12 mouse cellular contexts compared by ENCODE assay signal in genomic region chr2:34971080-34971888, GRCm38 (mm10). TPM values are rescaled to one million over a fixed set of nuclear protein-coding genes. Genes with fewer than 3 reads are reported as not detected.
DNase-seq lines count a peak whose midpoint lies in the region; ATAC-seq and TF ChIP-seq lines count a peak whose summit lies in the region.
"Had no signal": no experiment of that assay in that cellular context is flagged by ENCODE, and none has a peak within 500 bp of the region (broad histone marks: within the 10 kb centered on the region; RNA-seq: fewer than 3 reads in every experiment).

No protein-coding gene starts in this region.

- no peaks in the 10 kb centered on the region for H3K9me3 ChIP-seq in kidney, embryonic 15.5 days (replicated peaks)
- H3K9me3 ChIP-seq in kidney, postnatal 0 days (replicated peaks; ENCODE audit: low read length), result no peaks in the 10 kb centered on the region
- H3K9me3 ChIP-seq: embryonic facial prominence, embryonic 13.5 days; embryonic facial prominence, embryonic 15.5 days; forebrain, embryonic 13.5 days; forebrain, embryonic 15.5 days had no signal

- no peaks in the 10 kb centered on the region for H3K27me3 ChIP-seq in kidney, embryonic 15.5 days
- no peaks in the 10 kb centered on the region for H3K27me3 ChIP-seq in kidney, adult 2 months (replicated peaks; ENCODE audit: control insufficient read depth, insufficient read depth, low read length)
- H3K27me3 ChIP-seq in kidney, postnatal 0 days (ENCODE audit: insufficient read depth, low read length), result no peaks in the 10 kb centered on the region
- H3K27me3 ChIP-seq: embryonic facial prominence, embryonic 13.5 days; embryonic facial prominence, embryonic 15.5 days; forebrain, embryonic 13.5 days; forebrain, embryonic 15.5 days had no signal

- no peak for DNase-seq in kidney, adult 2 months
- peak; percentile 70 for DNase-seq in kidney, postnatal 0 days (ENCODE audit: low spot score)
- no peak for DNase-seq in kidney, adult 9 months
- DNase-seq in fat pad, adult 2 months (ENCODE audit: extremely low read depth, low read depth, low spot score), result peak; percentile 34
- peak; percentile 4 for DNase-seq in induced T-regulatory cell, adult 2 months (ENCODE audit: low read depth)
- no peak for DNase-seq in gastrocnemius, adult 8-10 months (ENCODE audit: low spot score in 2 of 2)

- peaks cover 7% of the 10 kb centered on the region; the same call in 1 of the 2 replicates for H3K4me1 ChIP-seq in kidney, embryonic 15.5 days
- no peaks in the 10 kb centered on the region; the same call in 1 of the 2 replicates for H3K4me1 ChIP-seq in kidney, adult 2 months (ENCODE audit: control insufficient read depth, insufficient read depth, low read length)
- no peaks in the 10 kb centered on the region for H3K4me1 ChIP-seq in kidney, postnatal 0 days (replicated peaks; ENCODE audit: insufficient read depth, low read length)

- H3K9ac ChIP-seq in kidney, embryonic 15.5 days, result no peak overlapping the region
- H3K9ac ChIP-seq in kidney, postnatal 0 days (ENCODE audit: low read depth, low read length), result no peak overlapping the region
- H3K9ac ChIP-seq: embryonic facial prominence, embryonic 13.5 days; embryonic facial prominence, embryonic 15.5 days; forebrain, embryonic 13.5 days; forebrain, embryonic 15.5 days had no signal

- TF ChIP-seq POLR2A in kidney, adult 2 months (IDR thresholded peaks at IDR 0.05; ENCODE audit: low read depth, low read length), result no peak

- no peak for TF ChIP-seq CTCF in kidney, adult 2 months (conservative IDR thresholded peaks at IDR 0.05; ENCODE audit: insufficient read depth, insufficient read length, low read depth, low read length)
- no peak for TF ChIP-seq CTCF in kidney, postnatal 0 days (IDR thresholded peaks at IDR 0.05; ENCODE audit: low read depth)

- WGBS in kidney, embryonic 15.5 days, result 38% methylated on average over 11 of the region's 11 CpGs
- WGBS in kidney, adult 2 months, result 58% methylated on average over 11 of the region's 11 CpGs
- WGBS in kidney, postnatal 0 days, result 34% methylated on average over 11 of the region's 11 CpGs

- no peak overlapping the region for H3K4me3 ChIP-seq in kidney, embryonic 15.5 days (replicated peaks)
- no peak overlapping the region for H3K4me3 ChIP-seq in kidney, adult 2 months (ENCODE audit: insufficient read depth, low read depth, low read length)
- no peak overlapping the region for H3K4me3 ChIP-seq in kidney, postnatal 0 days (replicated peaks; ENCODE audit: low read depth, low read length)
- H3K4me3 ChIP-seq: embryonic facial prominence, embryonic 13.5 days; embryonic facial prominence, embryonic 15.5 days; erythroblast, embryonic 14.5 days; forebrain, embryonic 13.5 days; forebrain, embryonic 15.5 days had no signal

- ATAC-seq in kidney, embryonic 15.5 days (replicated peaks; ENCODE audit: low FRiP score), result peak; percentile 63
- ATAC-seq in kidney, postnatal 0 days (replicated peaks; ENCODE audit: low FRiP score, low read depth), result no peak; the same call in 1 of the 2 replicates
- ATAC-seq: forebrain, embryonic 13.5 days; forebrain, embryonic 15.5 days had no signal

- no peaks in the 10 kb centered on the region for H3K36me3 ChIP-seq in kidney, embryonic 15.5 days
- no peaks in the 10 kb centered on the region for H3K36me3 ChIP-seq in kidney, adult 2 months (ENCODE audit: control insufficient read depth, insufficient read depth, low read length)
- H3K36me3 ChIP-seq in kidney, postnatal 0 days (ENCODE audit: insufficient read depth, low read length), result no peaks in the 10 kb centered on the region
- H3K36me3 ChIP-seq: embryonic facial prominence, embryonic 13.5 days; embryonic facial prominence, embryonic 15.5 days; forebrain, embryonic 15.5 days had no signal

- peak overlapping the region; percentile 75 for H3K27ac ChIP-seq in kidney, embryonic 15.5 days
- H3K27ac ChIP-seq in kidney, adult 2 months (ENCODE audit: insufficient read depth, low read depth, low read length), result no peak overlapping the region
- 0 out of 2 replicates have a peak overlapping the region, but pooled peaks have one; percentile 13 for H3K27ac ChIP-seq in kidney, postnatal 0 days
- H3K27ac ChIP-seq: embryonic facial prominence, embryonic 13.5 days; embryonic facial prominence, embryonic 15.5 days; forebrain, embryonic 13.5 days; forebrain, embryonic 15.5 days had no signal

- H3K4me2 ChIP-seq in kidney, embryonic 15.5 days, result no peak overlapping the region
- no peak overlapping the region for H3K4me2 ChIP-seq in kidney, postnatal 0 days (ENCODE audit: low read length)
- H3K4me2 ChIP-seq: embryonic facial prominence, embryonic 13.5 days; embryonic facial prominence, embryonic 15.5 days; forebrain, embryonic 13.5 days; forebrain, embryonic 15.5 days had no signal

RNA-seq across cellular contexts. Expression of gene Traf1, which starts 9.7 kb away (rescaled TPM):
- polyA plus RNA-seq in kidney, embryonic 15.5 days (2015; fragmentation: Nextera tagmentation; extraction: Ambion mirVana), result 23.2 and 25.4 TPM in 2 replicates
- polyA plus RNA-seq in kidney, adult 2 months (2012; rRNA removed), result 4.3 and 9.3 TPM in 2 replicates
- 18.6 and 20.6 TPM in 2 replicates for polyA plus RNA-seq in kidney, postnatal 0 days (2015; fragmentation: Nextera tagmentation; extraction: Ambion mirVana)
- total RNA-seq in gastrocnemius, adult 8-10 months (2022), result 1 to 10 TPM in 1 of 4 experiments, under 1 TPM in 2, not detected in 1; 0.27 to 1.4 (median 0.58) TPM
- polyA plus RNA-seq: erythroblast, embryonic 14.5 days had no signal

RNA-seq across cellular contexts. Expression of gene Phf19, which starts 57.5 kb away (rescaled TPM):
- 24.6 and 26.3 TPM in 2 replicates for polyA plus RNA-seq in kidney, embryonic 15.5 days (2015; fragmentation: Nextera tagmentation; extraction: Ambion mirVana)
- polyA plus RNA-seq in kidney, adult 2 months (2012; rRNA removed), result 0.60 and 0.66 TPM in 2 replicates
- 6.8 and 8.7 TPM in 2 replicates for polyA plus RNA-seq in kidney, postnatal 0 days (2015; fragmentation: Nextera tagmentation; extraction: Ambion mirVana)
- 1 to 10 TPM in 1 of 4 experiments, under 1 TPM in 3; 0.29 to 1.1 (median 0.46) TPM for total RNA-seq in gastrocnemius, adult 8-10 months (2022)

Comparison
In these comparisons a context has a peak if more than half of its experiments do, and no peak if none do; other contexts are left out.
1. DNase-seq: peak in kidney, postnatal 0 days (single experiment), fat pad, adult 2 months (single experiment) and induced T-regulatory cell, adult 2 months (single experiment); none in kidney, adult 2 months (single experiment), kidney, adult 9 months (single experiment) and gastrocnemius, adult 8-10 months (0 of 2).